Mouse (Mus musculus) olfactory bulb, adult 2 months (tissue): ENCODE results near the gene Filip1.

Experiments used
- CTCF ChIP-seq: fragments of 200-500 bp; IDR thresholded peaks from 2 replicates; pipeline ENCODE4 v1.5.1; 2012; ENCODE audit warnings: low read depth, mild to moderate bottlenecking, low read length, moderate library complexity; ENCODE audit not compliant: insufficient read depth
- POLR2A ChIP-seq: fragments of 200-500 bp; IDR thresholded peaks from 2 replicates; pipeline ENCODE4 v1.6.1; 2012; ENCODE audit warnings: mild to moderate bottlenecking, low read depth, low read length, moderate library complexity; ENCODE audit not compliant: insufficient read depth

DNA sequence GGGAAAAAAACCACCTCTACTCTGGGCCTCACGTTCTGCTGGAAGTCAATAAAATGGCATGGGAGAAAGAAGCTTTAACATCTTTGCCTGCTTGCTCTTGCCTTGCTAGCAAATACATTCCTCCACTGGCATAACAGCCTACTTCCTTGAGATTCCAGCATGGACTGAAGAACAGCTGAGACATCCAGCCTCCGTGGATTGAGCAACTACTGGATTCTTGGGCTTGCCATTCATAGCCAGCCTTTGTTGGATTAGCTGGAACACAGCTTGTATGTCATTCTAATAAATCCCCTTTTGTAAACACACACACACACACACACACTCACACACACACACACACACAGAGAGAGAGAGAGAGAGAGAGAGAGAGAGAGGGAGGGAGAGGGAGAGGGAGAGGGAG, 185.6 kb downstream of the Filip1 start:
- TF ChIP-seq POLR2A, result no peak
- no peak for TF ChIP-seq CTCF
